Mouse (Mus musculus) E14TG2a.4 (cell line): ENCODE results near the gene Slit2.

ENCODE experiments used
- CTCF ChIP-seq: conservative IDR thresholded peaks from 2 replicates; pipeline ENCODE4 v1.5.1; 2014; ENCODE audit warnings: low read length
- NANOG ChIP-seq: IDR thresholded peaks from 2 replicates; pipeline ENCODE4 v1.6.1; 2014; ENCODE audit warnings: borderline replicate concordance, low read length, mixed read lengths
- POU5F1 ChIP-seq: IDR thresholded peaks from 2 replicates; pipeline ENCODE4 v1.6.1; 2014; ENCODE audit warnings: low read length, borderline replicate concordance

DNA sequence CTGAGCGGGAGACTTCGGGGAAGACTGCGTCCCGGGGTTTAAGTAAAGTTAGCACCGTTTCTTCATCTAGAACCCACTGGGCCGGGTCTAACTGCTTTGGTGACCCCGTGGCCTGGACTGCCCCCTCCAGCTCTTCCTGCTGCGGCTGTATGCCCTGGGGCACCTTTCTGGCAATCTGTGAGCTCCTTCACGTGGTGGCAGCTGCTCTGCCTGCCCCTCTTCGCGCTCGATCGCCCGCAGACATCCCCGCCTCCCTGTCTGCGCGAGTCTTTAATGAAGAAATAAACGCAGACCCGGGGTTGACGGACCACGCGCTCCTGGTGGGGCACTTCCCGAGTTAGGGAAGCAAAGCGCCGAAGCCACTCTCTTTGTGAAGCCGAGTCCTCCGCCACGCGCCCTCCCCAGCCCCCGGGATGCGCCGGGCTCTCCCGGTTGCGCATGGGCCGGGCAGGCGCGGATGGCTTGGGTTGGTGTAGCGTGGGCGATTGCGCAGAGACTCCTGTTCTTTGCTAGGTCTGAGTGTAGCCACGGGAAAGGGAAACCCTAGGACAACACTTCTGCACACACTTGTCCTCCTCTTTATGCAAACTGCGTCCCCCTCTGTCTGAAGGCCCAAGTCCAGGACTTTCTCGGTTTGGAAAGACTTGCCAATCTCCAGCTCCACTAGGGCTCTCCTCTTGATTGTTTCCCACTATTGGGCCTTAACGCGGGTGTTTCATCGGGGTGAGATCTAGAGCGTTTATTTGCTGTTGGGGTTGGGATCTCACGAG lies 3.1 kb downstream of the Slit2 start:
- no peak for TF ChIP-seq CTCF
- TF ChIP-seq NANOG, result no peak
- no peak for TF ChIP-seq POU5F1
